Mouse (Mus musculus) hindbrain, embryonic 14.5 days (tissue): ENCODE data around the gene Plek. TPM values are rescaled to one million over a fixed set of nuclear protein-coding genes. Genes with fewer than 3 reads are reported as not detected.
A peak's percentile ranks its signal among the peaks of the same experiment; 100 is the strongest.

ENCODE experiments used
- ATAC-seq: fragments of 200-750 bp; cut with Nextera tagmentation; 2 replicates; pipeline ENCODE4 v1.8.0; 2017; ENCODE audit warnings: moderate number of reproducible peaks, mild to moderate bottlenecking, moderate TSS enrichment, moderate library complexity; ENCODE audit not compliant: low FRiP score
- DNase-seq: peaks from one replicate; pipeline ENCODE4 v3.0.0-alpha.2; 2015; ENCODE audit warnings: low spot score
- H3K27ac ChIP-seq: fragments of 300-500 bp; sonication (generic); 2 replicates; pipeline ENCODE4 v1.5.1; 2014; ENCODE audit warnings: mild to moderate bottlenecking, moderate library complexity
- H3K27me3 ChIP-seq: fragments of 300-500 bp; sonication (generic); 2 replicates; pipeline ENCODE4 v1.6.1; 2014; ENCODE audit warnings: mild to moderate bottlenecking, low read length, mixed read lengths; ENCODE audit not compliant: control insufficient read depth, insufficient read depth
- H3K36me3 ChIP-seq: fragments of 300-500 bp; sonication (generic); replicated peaks from 2 replicates; pipeline ENCODE4 v1.6.1; 2014; ENCODE audit not compliant: control insufficient read depth, insufficient read depth
- H3K4me1 ChIP-seq: fragments of 300-500 bp; sonication (generic); replicated peaks from 2 replicates; pipeline ENCODE4 v1.6.1; 2014; ENCODE audit warnings: antibody characterized with exemption, low read length, mixed read lengths; ENCODE audit not compliant: control insufficient read depth, insufficient read depth
- H3K4me2 ChIP-seq: fragments of 300-500 bp; sonication (generic); replicated peaks from 2 replicates; pipeline ENCODE4 v1.6.1; 2014; ENCODE audit warnings: mild to moderate bottlenecking, moderate library complexity
- H3K4me3 ChIP-seq: fragments of 300-500 bp; sonication (generic); replicated peaks from 2 replicates; pipeline ENCODE4 v1.5.1; 2014; ENCODE audit warnings: mild to moderate bottlenecking, low read length
- H3K9ac ChIP-seq: fragments of 300-500 bp; sonication (generic); 2 replicates; pipeline ENCODE4 v1.6.1; 2014
- H3K9me3 ChIP-seq: fragments of 300-500 bp; sonication (generic); 2 replicates; pipeline ENCODE4 v1.6.1; 2016; ENCODE audit warnings: low read length; ENCODE audit not compliant: control insufficient read depth
- WGBS: fragments of 180-500 bp; shearing (Covaris S2); extraction: QIAGEN DNeasy Blood & Tissue Kit; methylation state at CpG from one replicate; pipeline ENCODE4 v1.1.7; 2014; 5-methylcytosine and 5-hydroxymethylcytosine counted together
- polyA plus RNA-seq: library from polyadenylated mRNA; unstranded; fragments of >200 nt; fragmentation: Nextera tagmentation; extraction: Ambion mirVana; gene quantifications from 2 replicates; pipeline ENCODE4 v1.2.1, GENCODE M21; 2014

Plek gene
- polyA plus RNA-seq, 1 experiment from 2014 or later, result 4.4 TPM

GRCm38 (mm10) chr11:16987745-16988328, 64.3 kb downstream of the Plek start:
- no peak overlapping the region for H3K9ac ChIP-seq
- H3K4me2 ChIP-seq, result no peak overlapping the region
- H3K27ac ChIP-seq, result no peak overlapping the region
- no peak overlapping the region for H3K4me3 ChIP-seq
- H3K4me1 ChIP-seq, result no peaks in the 10 kb centered on the region
- DNase-seq (no peak), ATAC-seq (no peak)
- WGBS, result 84% methylated on average over 6 of the region's 6 CpGs
- no peaks in the 10 kb centered on the region for H3K27me3 ChIP-seq
- H3K9me3 ChIP-seq, result no peaks in the 10 kb centered on the region
- no peaks in the 10 kb centered on the region for H3K36me3 ChIP-seq

DNA sequence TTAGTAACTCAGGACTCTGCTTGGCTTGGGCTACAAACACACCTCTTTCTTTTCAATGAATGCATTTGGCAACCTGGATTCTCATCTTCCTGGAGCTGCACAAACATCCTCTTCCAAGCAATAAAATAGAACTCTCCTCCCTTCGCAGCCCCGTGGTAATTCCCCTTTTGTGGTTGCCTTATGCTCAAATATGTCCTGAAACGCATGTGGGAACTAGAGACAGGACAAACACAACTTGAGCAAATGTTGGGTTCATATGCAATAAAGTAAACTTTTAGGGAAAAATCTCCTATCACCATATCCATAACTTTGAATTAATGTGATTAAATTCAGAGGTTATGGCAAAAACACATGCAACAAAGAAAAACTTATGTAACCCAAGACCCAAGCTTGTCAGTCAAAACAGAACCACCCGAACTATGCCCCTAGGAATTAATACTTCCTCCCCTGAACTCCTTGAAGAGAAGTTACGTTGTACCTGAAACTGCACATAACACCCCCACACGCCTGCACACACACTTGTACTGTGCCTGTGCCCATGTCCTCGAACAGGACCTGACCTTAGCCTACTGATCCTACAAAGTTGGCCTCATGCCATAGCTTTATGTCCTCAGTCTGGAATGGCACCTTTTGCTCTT, 65.5 kb downstream of the Plek start:
- H3K9ac ChIP-seq, result no peak overlapping the region
- no peaks in the 10 kb centered on the region for H3K9me3 ChIP-seq
- H3K4me3 ChIP-seq, result no peak overlapping the region
- no peak overlapping the region for H3K27ac ChIP-seq
- H3K27me3 ChIP-seq, result no peaks in the 10 kb centered on the region
- 93% methylated on average over 7 of the region's 7 CpGs for WGBS
- ATAC-seq (no peak), DNase-seq (no peak)
- no peaks in the 10 kb centered on the region for H3K4me1 ChIP-seq
- H3K36me3 ChIP-seq, result no peaks in the 10 kb centered on the region
- H3K4me2 ChIP-seq, result no peak overlapping the region

DNA sequence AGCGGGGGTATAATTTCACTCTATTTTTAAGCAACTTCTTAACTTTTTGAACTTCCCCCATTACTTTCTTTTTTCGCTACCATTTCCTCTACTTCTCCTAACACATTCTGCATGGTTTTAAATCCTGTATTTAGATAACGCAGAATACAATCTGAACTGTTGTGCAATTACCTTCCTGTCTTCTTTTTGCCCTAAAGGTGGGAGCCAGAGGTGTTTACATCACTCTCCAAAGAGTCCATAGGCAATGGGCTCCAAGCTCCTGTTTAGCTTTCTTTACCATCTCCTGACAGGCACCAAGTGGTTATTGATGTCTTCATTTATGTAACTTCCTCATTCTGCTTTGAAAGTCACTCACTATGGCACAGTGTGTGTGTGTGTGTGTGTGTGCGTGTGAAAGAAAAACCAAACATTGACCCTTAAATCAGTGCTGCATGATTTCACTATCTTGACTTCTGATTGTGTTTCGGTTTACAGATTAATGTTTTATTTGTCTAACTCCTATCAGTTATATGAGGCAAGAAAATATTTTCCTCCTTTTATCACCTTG, 73.9 kb downstream of the Plek start:
- 90% methylated on average over 5 of the region's 5 CpGs for WGBS
- DNase-seq, result no peak
- Histone ChIP-seq H3K4me2 (no peak overlapping the region), H3K27me3 (no peaks in the 10 kb centered on the region), H3K4me3 (no peak overlapping the region), H3K27ac (no peak overlapping the region), H3K36me3 (0 out of 2 replicates have a peak, but pooled peaks cover 4% of the 10 kb centered on the region), H3K9ac (no peak overlapping the region), H3K4me1 (no peaks in the 10 kb centered on the region), H3K9me3 (no peaks in the 10 kb centered on the region)
- no peak for ATAC-seq

- no peaks in the 10 kb centered on the region for H3K4me1 ChIP-seq
- DNase-seq (no peak), ATAC-seq (no peak)
- no peaks in the 10 kb centered on the region for H3K27me3 ChIP-seq
- WGBS, result 61% methylated on average over 2 of the region's 2 CpGs
- H3K4me2 ChIP-seq, result no peak overlapping the region
- H3K27ac ChIP-seq, result no peak overlapping the region
- 0 out of 2 replicates have a peak, but pooled peaks cover 4% of the 10 kb centered on the region for H3K36me3 ChIP-seq
- no peaks in the 10 kb centered on the region for H3K9me3 ChIP-seq
- no peak overlapping the region for H3K9ac ChIP-seq
- H3K4me3 ChIP-seq, result no peak overlapping the region
Observed at GRCm38 (mm10) chr11:16977611-16978010, 74.6 kb downstream of the Plek start.

GRCm38 (mm10) chr11:16976937-16977336, 75.2 kb downstream of the Plek start:
- ATAC-seq, result no peak
- Histone ChIP-seq H3K27me3 (no peaks in the 10 kb centered on the region), H3K9me3 (no peaks in the 10 kb centered on the region), H3K4me2 (no peak overlapping the region), H3K4me3 (no peak overlapping the region), H3K36me3 (0 out of 2 replicates have a peak, but pooled peaks cover 4% of the 10 kb centered on the region), H3K9ac (no peak overlapping the region), H3K4me1 (no peaks in the 10 kb centered on the region), H3K27ac (no peak overlapping the region)
- WGBS, result 96% methylated on average over 4 of the region's 4 CpGs
- no peak for DNase-seq

DNA sequence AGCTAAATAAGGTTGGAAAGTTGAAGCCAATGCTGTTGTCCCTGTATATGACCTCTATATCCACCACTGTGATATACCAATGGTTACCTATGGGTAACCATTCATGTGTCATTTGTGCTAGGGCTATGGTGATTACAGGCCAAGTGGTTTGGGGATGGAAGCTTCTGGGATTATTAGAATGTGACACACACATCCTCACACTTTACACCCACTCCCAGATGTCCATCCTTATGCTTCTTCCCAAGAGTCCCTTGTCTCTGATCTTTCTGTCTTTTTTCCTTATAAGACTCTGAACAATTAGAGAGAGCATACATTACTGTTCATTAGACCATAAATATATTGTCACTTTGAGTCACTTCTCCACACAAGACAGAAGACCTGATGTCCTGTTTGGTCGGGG, 79.1 kb downstream of the Plek start:
- H3K27me3 ChIP-seq, result no peaks in the 10 kb centered on the region
- no peak overlapping the region for H3K4me3 ChIP-seq
- H3K36me3 ChIP-seq, result no peaks in the 10 kb centered on the region
- H3K9ac ChIP-seq, result no peak overlapping the region
- H3K9me3 ChIP-seq, result no peaks in the 10 kb centered on the region
- no peaks in the 10 kb centered on the region for H3K4me1 ChIP-seq
- ATAC-seq (no peak), DNase-seq (no peak)
- 79% methylated on average over 1 of the region's 1 CpGs for WGBS
- H3K27ac ChIP-seq, result no peak overlapping the region
- no peak overlapping the region for H3K4me2 ChIP-seq

DNA sequence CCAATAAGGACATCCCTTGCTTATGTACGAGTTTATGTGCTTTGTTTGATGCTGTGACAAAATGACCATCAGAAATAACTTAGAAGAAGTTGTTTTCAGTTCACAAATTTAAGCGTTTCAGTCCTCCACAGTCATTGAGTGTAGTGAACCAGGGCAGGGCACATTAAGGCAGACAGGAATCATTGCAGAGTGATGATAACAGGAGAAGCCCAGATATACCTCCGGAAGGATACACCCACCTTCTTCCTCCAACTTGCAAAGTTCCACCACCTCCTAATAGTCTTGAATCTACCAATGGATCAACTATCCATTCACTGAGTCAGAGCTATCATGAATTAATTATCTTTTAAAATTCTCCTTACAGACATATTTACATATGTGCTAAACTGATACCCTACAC, 80.2 kb downstream of the Plek start:
- no peaks in the 10 kb centered on the region for H3K4me1 ChIP-seq
- H3K27me3 ChIP-seq, result no peaks in the 10 kb centered on the region
- no peak for ATAC-seq

GRCm38 (mm10) chr11:16969650-16970049, 82.5 kb downstream of the Plek start:
- no peak overlapping the region for H3K9ac ChIP-seq
- H3K27ac ChIP-seq, result no peak overlapping the region
- DNase-seq (no peak), ATAC-seq (no peak)
- H3K36me3 ChIP-seq, result no peaks in the 10 kb centered on the region
- 77% methylated on average over 2 of the region's 2 CpGs for WGBS
- no peaks in the 10 kb centered on the region for H3K4me1 ChIP-seq
- no peaks in the 10 kb centered on the region for H3K9me3 ChIP-seq
- no peak overlapping the region for H3K4me2 ChIP-seq
- no peaks in the 10 kb centered on the region for H3K27me3 ChIP-seq
- no peak overlapping the region for H3K4me3 ChIP-seq

More for the DNA sequence above, 80.2 kb downstream of the Plek start:
- DNase-seq, result no peak
- Histone ChIP-seq H3K4me3 (no peak overlapping the region), H3K4me2 (no peak overlapping the region), H3K36me3 (no peaks in the 10 kb centered on the region), H3K9me3 (no peaks in the 10 kb centered on the region), H3K9ac (no peak overlapping the region), H3K27ac (no peak overlapping the region)
- 91% methylated on average over 3 of the region's 3 CpGs for WGBS

DNA sequence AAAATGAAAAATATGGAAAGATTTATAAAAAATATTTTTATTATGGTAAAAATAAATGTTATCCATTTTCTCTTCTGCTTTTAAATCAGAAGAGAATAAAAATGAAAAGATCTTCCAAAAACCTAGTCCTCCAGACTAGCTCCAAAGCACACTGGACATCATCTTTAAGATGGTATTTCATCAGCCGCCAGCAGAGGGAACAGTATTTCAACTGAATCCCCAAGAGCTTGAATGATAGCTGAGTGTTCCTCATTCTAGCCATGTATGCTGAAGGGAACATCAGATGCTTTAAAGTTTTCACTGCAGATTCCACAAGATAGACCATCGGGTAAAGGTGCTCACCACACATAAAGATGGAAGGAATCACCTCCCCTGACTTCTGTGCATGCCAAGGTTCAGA, 84.4 kb downstream of the Plek start:
- WGBS, result 49% methylated on average over 2 of the region's 2 CpGs

More for the DNA sequence above, 84.4 kb downstream of the Plek start:
- H3K27ac ChIP-seq, result no peak overlapping the region
- H3K9ac ChIP-seq, result no peak overlapping the region
- no peak overlapping the region for H3K4me2 ChIP-seq
- H3K9me3 ChIP-seq, result no peaks in the 10 kb centered on the region
- peak; percentile 59; the same call in 1 of the 2 replicates for ATAC-seq
- no peak overlapping the region for H3K4me3 ChIP-seq
- H3K36me3 ChIP-seq, result no peaks in the 10 kb centered on the region
- DNase-seq, result peak; percentile 51
- H3K4me1 ChIP-seq, result no peaks in the 10 kb centered on the region
- H3K27me3 ChIP-seq, result no peaks in the 10 kb centered on the region
